Mouse (Mus musculus): Measurements from ENCODE around the gene Rev3l. TPM values are rescaled to one million over a fixed set of nuclear protein-coding genes. Genes with fewer than 3 reads are reported as not detected.
A peak's percentile ranks its signal among the peaks of the same experiment; 100 is the strongest.

Gene Rev3l
- total and polyA plus RNA-seq, 3 experiments, result 5.9 to 12.9 (median 9.5) TPM

- no peak overlapping the region for H3K9ac ChIP-seq (ENCODE audit: low read depth, low read length)
- no peaks in the 10 kb centered on the region for H3K79me2 ChIP-seq (replicated peaks; ENCODE audit: control insufficient read depth, insufficient read depth, low read length)
- TF ChIP-seq POLR2A (IDR thresholded peaks at IDR 0.05; ENCODE audit: insufficient read depth, low read depth, low read length), result no peak
- TF ChIP-seq CTCF (IDR thresholded peaks at IDR 0.05), result no peak
- TF ChIP-seq EP300 (IDR thresholded peaks at IDR 0.05; ENCODE audit: insufficient read depth, low read depth, low read length), result no peak
- H3K27me3 ChIP-seq (ENCODE audit: control insufficient read depth, insufficient read depth, low read length), result no peaks in the 10 kb centered on the region
- peaks cover 2% of the 10 kb centered on the region; the same call in 1 of the 2 replicates for H3K4me1 ChIP-seq (ENCODE audit: control insufficient read depth, insufficient read depth, low read length)
- H3K27ac ChIP-seq, result no peak overlapping the region
- intact Hi-C loops (cut with DNase I), result no loop called here
- peaks cover 5% of the 10 kb centered on the region; the same call in 1 of the 2 replicates for H3K36me3 ChIP-seq (ENCODE audit: control insufficient read depth, insufficient read depth, low read length)
- DNase-seq, result no peak
- WGBS, result 33% methylated on average over 11 of the region's 11 CpGs
- H3K4me3 ChIP-seq, result no peak overlapping the region
Observed at GRCm38 (mm10) chr10:39691351-39692064, 40.4 kb upstream of the Rev3l start.

- WGBS, result 63% methylated on average over 2 of the region's 2 CpGs
- intact Hi-C loops (cut with DNase I), result no loop called here
- Histone ChIP-seq H3K36me3 (ENCODE audit: control insufficient read depth, insufficient read depth, low read length) (peaks cover 5% of the 10 kb centered on the region; the same call in 1 of the 2 replicates), H3K9ac (ENCODE audit: low read depth, low read length) (no peak overlapping the region), H3K27me3 (ENCODE audit: control insufficient read depth, insufficient read depth, low read length) (no peaks in the 10 kb centered on the region), H3K27ac (no peak overlapping the region), H3K79me2 (replicated peaks; ENCODE audit: control insufficient read depth, insufficient read depth, low read length) (no peaks in the 10 kb centered on the region), H3K4me1 (ENCODE audit: control insufficient read depth, insufficient read depth, low read length) (peaks cover 2% of the 10 kb centered on the region; the same call in 1 of the 2 replicates), H3K4me3 (no peak overlapping the region)
- TF ChIP-seq CTCF (IDR thresholded peaks at IDR 0.05) (no peak), EP300 (IDR thresholded peaks at IDR 0.05; ENCODE audit: insufficient read depth, low read depth, low read length) (no peak), POLR2A (IDR thresholded peaks at IDR 0.05; ENCODE audit: insufficient read depth, low read depth, low read length) (no peak)
- no peak for DNase-seq
Observed at GRCm38 (mm10) chr10:39692152-39692551, 39.8 kb upstream of the Rev3l start.

GRCm38 (mm10) chr10:39707717-39708510, 24.0 kb upstream of the Rev3l start:
- Histone ChIP-seq H3K9ac (ENCODE audit: low read depth, low read length) (no peak overlapping the region), H3K79me2 (replicated peaks; ENCODE audit: control insufficient read depth, insufficient read depth, low read length) (no peaks in the 10 kb centered on the region), H3K36me3 (ENCODE audit: control insufficient read depth, insufficient read depth, low read length) (no peaks in the 10 kb centered on the region), H3K4me3 (no peak overlapping the region), H3K27me3 (ENCODE audit: control insufficient read depth, insufficient read depth, low read length) (no peaks in the 10 kb centered on the region), H3K27ac (no peak overlapping the region), H3K4me1 (ENCODE audit: control insufficient read depth, insufficient read depth, low read length) (no peaks in the 10 kb centered on the region)
- WGBS, result 93% methylated on average over 2 of the region's 2 CpGs
- intact Hi-C loops (cut with DNase I), result no loop called here
- no peak for DNase-seq
- TF ChIP-seq EP300 (IDR thresholded peaks at IDR 0.05; ENCODE audit: insufficient read depth, low read depth, low read length), result no peak
- TF ChIP-seq CTCF (IDR thresholded peaks at IDR 0.05), result no peak
- no peak for TF ChIP-seq POLR2A (IDR thresholded peaks at IDR 0.05; ENCODE audit: insufficient read depth, low read depth, low read length)

- no peak overlapping the region for H3K9ac ChIP-seq (ENCODE audit: low read depth, low read length)
- no peak for DNase-seq
- no peaks in the 10 kb centered on the region for H3K79me2 ChIP-seq (replicated peaks; ENCODE audit: control insufficient read depth, insufficient read depth, low read length)
- H3K27ac ChIP-seq, result no peak overlapping the region
- intact Hi-C loops (cut with DNase I), result no loop called here
- no peak overlapping the region for H3K4me3 ChIP-seq
- 94% methylated on average over 5 of the region's 5 CpGs for WGBS
- H3K27me3 ChIP-seq (ENCODE audit: control insufficient read depth, insufficient read depth, low read length), result no peaks in the 10 kb centered on the region
- H3K4me1 ChIP-seq (ENCODE audit: control insufficient read depth, insufficient read depth, low read length), result no peaks in the 10 kb centered on the region
- H3K36me3 ChIP-seq (ENCODE audit: control insufficient read depth, insufficient read depth, low read length), result no peaks in the 10 kb centered on the region
- TF ChIP-seq POLR2A (IDR thresholded peaks at IDR 0.05; ENCODE audit: insufficient read depth, low read depth, low read length), result no peak
- TF ChIP-seq CTCF (IDR thresholded peaks at IDR 0.05), result no peak
- TF ChIP-seq EP300 (IDR thresholded peaks at IDR 0.05; ENCODE audit: insufficient read depth, low read depth, low read length), result no peak
Observed at GRCm38 (mm10) chr10:39716936-39717335, 15.0 kb upstream of the Rev3l start.

GRCm38 (mm10) chr10:39730976-39731735, 762 bp upstream of the Rev3l start:
- peak overlapping the region; percentile 91 for H3K9ac ChIP-seq (ENCODE audit: low read depth, low read length)
- peak overlapping the region; percentile 97 for H3K27ac ChIP-seq
- H3K79me2 ChIP-seq (replicated peaks; ENCODE audit: control insufficient read depth, insufficient read depth, low read length), result peaks cover 2% of the 10 kb centered on the region; the same call in 1 of the 2 replicates
- TF ChIP-seq POLR2A (IDR thresholded peaks at IDR 0.05; ENCODE audit: insufficient read depth, low read depth, low read length), result 0 out of 2 replicates have a peak, but pooled peaks have one; percentile 12
- TF ChIP-seq EP300 (IDR thresholded peaks at IDR 0.05; ENCODE audit: insufficient read depth, low read depth, low read length), result no peak
- TF ChIP-seq CTCF (IDR thresholded peaks at IDR 0.05), result peak; percentile 48
- peaks cover 5% of the 10 kb centered on the region for H3K36me3 ChIP-seq (ENCODE audit: control insufficient read depth, insufficient read depth, low read length)
- peak overlapping the region; percentile 76 for H3K4me3 ChIP-seq
- DNase-seq, result peak; percentile 94 to 96
- peaks cover 2% of the 10 kb centered on the region for H3K4me1 ChIP-seq (ENCODE audit: control insufficient read depth, insufficient read depth, low read length)
- WGBS, result under 1% methylated on average over 39 of the region's 66 CpGs
- H3K27me3 ChIP-seq (ENCODE audit: control insufficient read depth, insufficient read depth, low read length), result no peaks in the 10 kb centered on the region
- intact Hi-C loops (cut with DNase I), result loop anchor here (1.0 to 5.0 kb wide), 4 partner anchors 74 to 189 kb away; no protein-coding TSS in a partner anchor
